Mouse (Mus musculus) mouse embryonic stem cell (cell line): ENCODE results near the gene Pcbp3.

ENCODE experiments used
- in situ Hi-C, 2 experiments: fragments of 300-500 bp; cut with MboI; formaldehyde crosslinking; loops; 1 replicate in 1 of 2; 3 replicates in 1 of 2; pipeline ENCODE4 v1.14.3; 2019 to 2020; ENCODE audit warnings: low sequenced_read_pairs in 2 of 2, low pct_unique_long_range_greater_than_20kb in 1 of 2, mixed read lengths in 1 of 2; ENCODE audit not compliant: unreplicated experiment in 1 of 2

Gene Pcbp3

GRCm38 (mm10) chr10:76816436-76816835 lies 145.3 kb downstream of the Pcbp3 start:
- in situ Hi-C loops, result no loop called here

GRCm38 (mm10) chr10:76815481-76815880 lies 146.2 kb downstream of the Pcbp3 start:
- in situ Hi-C loops, result no loop called here

- in situ Hi-C loops, result no loop called here
Observed at GRCm38 (mm10) chr10:76814811-76815210, 146.9 kb downstream of the Pcbp3 start.

- in situ Hi-C loops, result no loop called here
Observed at GRCm38 (mm10) chr10:76809916-76810660, 151.6 kb downstream of the Pcbp3 start.

- in situ Hi-C loops, result no loop called here
Observed at GRCm38 (mm10) chr10:76809439-76809838, 152.2 kb downstream of the Pcbp3 start.

GRCm38 (mm10) chr10:76808446-76809400 lies 153.0 kb downstream of the Pcbp3 start:
- in situ Hi-C loops, result no loop called here

- in situ Hi-C loops, result no loop called here
Observed at GRCm38 (mm10) chr10:76802500-76802885, 159.2 kb downstream of the Pcbp3 start.

GRCm38 (mm10) chr10:76801841-76802499 lies 159.7 kb downstream of the Pcbp3 start:
- in situ Hi-C loops, result no loop called here

GRCm38 (mm10) chr10:76801237-76801641 lies 160.4 kb downstream of the Pcbp3 start:
- in situ Hi-C loops, result no loop called here

- in situ Hi-C loops, result no loop called here
Observed at GRCm38 (mm10) chr10:76798751-76799585, 162.7 kb downstream of the Pcbp3 start.

- in situ Hi-C loops, result no loop called here
Observed at GRCm38 (mm10) chr10:76794102-76794501, 167.6 kb downstream of the Pcbp3 start.

- in situ Hi-C loops, result no loop called here
Observed at GRCm38 (mm10) chr10:76791475-76791874, 170.2 kb downstream of the Pcbp3 start.

- in situ Hi-C loops, result no loop called here
Observed at GRCm38 (mm10) chr10:76789885-76790284, 171.8 kb downstream of the Pcbp3 start.

GRCm38 (mm10) chr10:76785312-76785711 lies 176.4 kb downstream of the Pcbp3 start:
- in situ Hi-C loops, result no loop called here

GRCm38 (mm10) chr10:76779225-76779624 lies 182.5 kb downstream of the Pcbp3 start:
- in situ Hi-C loops, result no loop called here

- in situ Hi-C loops, result no loop called here
Observed at GRCm38 (mm10) chr10:76771624-76772023, 190.1 kb downstream of the Pcbp3 start.

- in situ Hi-C loops, result no loop called here
Observed at GRCm38 (mm10) chr10:76771086-76771485, 190.6 kb downstream of the Pcbp3 start.

GRCm38 (mm10) chr10:76769581-76769980 lies 192.1 kb downstream of the Pcbp3 start:
- in situ Hi-C loops, result no loop called here
